In genomic region chr1:95267950-95268724, GRCm38 (mm10) we compare ENCODE assay signal across 8 mouse cellular contexts. TPM values are rescaled to one million over a fixed set of nuclear protein-coding genes. Genes with fewer than 3 reads are reported as not detected.
DNase-seq lines count a peak whose midpoint lies in the region; ATAC-seq lines count a peak whose summit lies in the region.

No protein-coding gene starts in this region.

- 67% methylated on average over 13 of the region's 13 CpGs for WGBS in heart, embryonic 11.5 days (ENCODE audit: insufficient replicate concordance)
- 54% methylated on average over 13 of the region's 13 CpGs for WGBS in heart, embryonic 15.5 days
- 74% methylated on average over 13 of the region's 13 CpGs for WGBS in limb, embryonic 13.5 days

- no peaks in the 10 kb centered on the region for H3K4me1 ChIP-seq in heart, embryonic 11.5 days (ENCODE audit: control insufficient read depth, insufficient read depth, low read length)
- no peaks in the 10 kb centered on the region for H3K4me1 ChIP-seq in heart, embryonic 15.5 days (replicated peaks)
- no peaks in the 10 kb centered on the region for H3K4me1 ChIP-seq in limb, embryonic 13.5 days

- no peaks in the 10 kb centered on the region for H3K36me3 ChIP-seq in heart, embryonic 11.5 days (ENCODE audit: control insufficient read depth, insufficient read depth, low read length)
- no peaks in the 10 kb centered on the region for H3K36me3 ChIP-seq in heart, embryonic 15.5 days
- no peaks in the 10 kb centered on the region for H3K36me3 ChIP-seq in limb, embryonic 13.5 days

- no peak overlapping the region for H3K27ac ChIP-seq in heart, embryonic 11.5 days (ENCODE audit: low read depth, low read length)
- no peak overlapping the region for H3K27ac ChIP-seq in heart, embryonic 15.5 days
- no peak overlapping the region for H3K27ac ChIP-seq in limb, embryonic 13.5 days

- no peak for ATAC-seq in heart, embryonic 11.5 days (replicated peaks; ENCODE audit: insufficient number of reproducible peaks, low FRiP score, low TSS enrichment)
- ATAC-seq in heart, embryonic 15.5 days (replicated peaks; ENCODE audit: insufficient number of reproducible peaks, insufficient read depth, low FRiP score, low read depth) = peak; percentile 60; the same call in 1 of the 2 replicates
- ATAC-seq in limb, embryonic 13.5 days (ENCODE audit: low FRiP score, low read depth) = peak; percentile 91

- no peaks in the 10 kb centered on the region for H3K9me3 ChIP-seq in heart, embryonic 11.5 days (replicated peaks; ENCODE audit: control insufficient read depth, low read length)
- no peaks in the 10 kb centered on the region for H3K9me3 ChIP-seq in heart, embryonic 15.5 days (replicated peaks)
- H3K9me3 ChIP-seq in limb, embryonic 13.5 days = no peaks in the 10 kb centered on the region

- H3K4me3 ChIP-seq in heart, embryonic 11.5 days (ENCODE audit: low read depth, low read length) = no peak overlapping the region
- H3K4me3 ChIP-seq in heart, embryonic 15.5 days = no peak overlapping the region
- H3K4me3 ChIP-seq in limb, embryonic 13.5 days = no peak overlapping the region

- DNase-seq in heart, adult 11 months = peak; percentile 85
- DNase-seq in T-cell, adult 2 months (ENCODE audit: low spot score) = peak; percentile 25
- peak; percentile 36 for DNase-seq in retina, embryonic 14.5 days (ENCODE audit: low spot score)
- no peak for DNase-seq in testis, postnatal 14 days (ENCODE audit: low spot score)
- no peak for DNase-seq in urinary bladder, postnatal 25 days (ENCODE audit: low spot score)

- no peaks in the 10 kb centered on the region for H3K27me3 ChIP-seq in heart, embryonic 11.5 days (ENCODE audit: control insufficient read depth, insufficient read depth, low read length)
- H3K27me3 ChIP-seq in heart, embryonic 15.5 days = no peaks in the 10 kb centered on the region
- H3K27me3 ChIP-seq in limb, embryonic 13.5 days = no peaks in the 10 kb centered on the region

- H3K9ac ChIP-seq in heart, embryonic 11.5 days (ENCODE audit: low read depth, low read length) = no peak overlapping the region
- H3K9ac ChIP-seq in heart, embryonic 15.5 days = no peak overlapping the region
- no peak overlapping the region for H3K9ac ChIP-seq in limb, embryonic 13.5 days

- H3K4me2 ChIP-seq in heart, embryonic 11.5 days = no peak overlapping the region
- H3K4me2 ChIP-seq in heart, embryonic 15.5 days = peak overlapping the region; percentile 37
- H3K4me2 ChIP-seq in limb, embryonic 13.5 days (replicated peaks) = no peak overlapping the region

RNA-seq across cellular contexts. Expression of gene Fam174a, which starts 45.3 kb away (rescaled TPM):
- 18.7 and 19.6 TPM in 2 replicates for polyA plus RNA-seq in heart, embryonic 11.5 days (2014; fragmentation: Nextera tagmentation; extraction: Ambion mirVana)
- 28.2 and 29.2 TPM in 2 replicates for polyA plus RNA-seq in heart, embryonic 15.5 days (2015; fragmentation: Nextera tagmentation; extraction: Ambion mirVana)
- polyA plus RNA-seq in limb, embryonic 13.5 days (2015; fragmentation: Nextera tagmentation; extraction: Ambion mirVana) = 20.8 and 23.9 TPM in 2 replicates

Comparison
In these comparisons a context has a peak if more than half of its experiments do, and no peak if none do; other contexts are left out.
1. DNase-seq: peak in heart, adult 11 months (single experiment), T-cell, adult 2 months (single experiment) and retina, embryonic 14.5 days (single experiment); none in testis, postnatal 14 days (single experiment) and urinary bladder, postnatal 25 days (single experiment).